Mouse (Mus musculus): ENCODE results near the gene Gm45711.
"Not testable (repeated sequence)": the region's sequence is repeated elsewhere in the genome, so short reads cannot be mapped to it uniquely, and the experiment has no call there.

Gm45711 gene

GRCm38 (mm10) chr8:104309441-104310155 is at the start of gene Gm45711, which contains the start of gene Cmtm1:
TSS of gene Gm45711 (minus strand) at chr8:104310081.
TSS of gene Cmtm1 (minus strand) at chr8:104310145.
- peak; percentile 27 for DNase-seq (ENCODE audit: low read depth, low spot score)

- DNase-seq (ENCODE audit: low read depth, low spot score): no peak
These were observed 48.8 kb upstream of the Gm45711 start for GRCm38 (mm10) chr8:104358637-104359036.

GRCm38 (mm10) chr8:104354504-104354903 is 44.6 kb upstream of the Gm45711 start:
- no peak for DNase-seq (ENCODE audit: low read depth, low spot score)

- DNase-seq (ENCODE audit: low read depth, low spot score): no peak
These were observed 43.3 kb upstream of the Gm45711 start for GRCm38 (mm10) chr8:104353186-104353585.

- DNase-seq (ENCODE audit: low read depth, low spot score): no peak
These were observed 40.2 kb upstream of the Gm45711 start for GRCm38 (mm10) chr8:104350047-104350446.

GRCm38 (mm10) chr8:104348971-104349370 is 39.1 kb upstream of the Gm45711 start:
- DNase-seq (ENCODE audit: low read depth, low spot score): no peak

GRCm38 (mm10) chr8:104346706-104347105 is 36.8 kb upstream of the Gm45711 start:
- DNase-seq (ENCODE audit: low read depth, low spot score): no peak

- no peak for DNase-seq (ENCODE audit: low read depth, low spot score)
These were observed 34.7 kb upstream of the Gm45711 start for GRCm38 (mm10) chr8:104344622-104345021.

- peak; percentile 92 for DNase-seq (ENCODE audit: low read depth, low spot score)
These were observed 34.1 kb upstream of the Gm45711 start for GRCm38 (mm10) chr8:104343957-104344356.

- no peak for DNase-seq (ENCODE audit: low read depth, low spot score)
These were observed 32.5 kb upstream of the Gm45711 start for GRCm38 (mm10) chr8:104342426-104342825.

GRCm38 (mm10) chr8:104341678-104342077 is 31.8 kb upstream of the Gm45711 start:
- DNase-seq (ENCODE audit: low read depth, low spot score): no peak

GRCm38 (mm10) chr8:104341106-104341561 is 31.3 kb upstream of the Gm45711 start:
- peak; percentile 85 for DNase-seq (ENCODE audit: low read depth, low spot score)

GRCm38 (mm10) chr8:104340233-104341105 is 30.6 kb upstream of the Gm45711 start:
- peak; percentile 82 for DNase-seq (ENCODE audit: low read depth, low spot score)

GRCm38 (mm10) chr8:104339983-104340232 is 30.0 kb upstream of the Gm45711 start:
- DNase-seq (ENCODE audit: low read depth, low spot score): no peak

- peak; percentile 33 for DNase-seq (ENCODE audit: low read depth, low spot score)
These were observed 29.5 kb upstream of the Gm45711 start, which contains the start of gene Cmtm3 for GRCm38 (mm10) chr8:104339229-104339982. TSS of gene Cmtm3 (plus strand) at chr8:104339410.

- no peak for DNase-seq (ENCODE audit: low read depth, low spot score)
These were observed 28.0 kb upstream of the Gm45711 start for GRCm38 (mm10) chr8:104337890-104338289.

- DNase-seq (ENCODE audit: low read depth, low spot score): no peak
These were observed 26.9 kb upstream of the Gm45711 start for GRCm38 (mm10) chr8:104336806-104337205.

GRCm38 (mm10) chr8:104334196-104334595 is 24.3 kb upstream of the Gm45711 start:
- DNase-seq (ENCODE audit: low read depth, low spot score): no peak

GRCm38 (mm10) chr8:104333786-104334185 is 23.9 kb upstream of the Gm45711 start:
- no peak for DNase-seq (ENCODE audit: low read depth, low spot score)

- DNase-seq (ENCODE audit: low read depth, low spot score): no peak
These were observed 23.1 kb upstream of the Gm45711 start for GRCm38 (mm10) chr8:104332665-104333631.

- DNase-seq (ENCODE audit: low read depth, low spot score): not testable (repeated sequence)
These were observed 12.0 kb upstream of the Gm45711 start, which contains the start of gene Cmtm2b for GRCm38 (mm10) chr8:104321930-104322329. TSS of gene Cmtm2b (plus strand) at chr8:104322230.

Data from ES-CJ7 (cell line).